Mouse (Mus musculus): ENCODE measurements around the gene Gm136. TPM values are rescaled to one million over a fixed set of nuclear protein-coding genes. Genes with fewer than 3 reads are reported as not detected.
A peak's percentile ranks its signal among the peaks of the same experiment; 100 is the strongest.

The Gm136 gene
- not detected in 2 replicates for polyA plus RNA-seq (2016; fragmentation: Nextera tagmentation; extraction: Ambion mirVana)

DNA sequence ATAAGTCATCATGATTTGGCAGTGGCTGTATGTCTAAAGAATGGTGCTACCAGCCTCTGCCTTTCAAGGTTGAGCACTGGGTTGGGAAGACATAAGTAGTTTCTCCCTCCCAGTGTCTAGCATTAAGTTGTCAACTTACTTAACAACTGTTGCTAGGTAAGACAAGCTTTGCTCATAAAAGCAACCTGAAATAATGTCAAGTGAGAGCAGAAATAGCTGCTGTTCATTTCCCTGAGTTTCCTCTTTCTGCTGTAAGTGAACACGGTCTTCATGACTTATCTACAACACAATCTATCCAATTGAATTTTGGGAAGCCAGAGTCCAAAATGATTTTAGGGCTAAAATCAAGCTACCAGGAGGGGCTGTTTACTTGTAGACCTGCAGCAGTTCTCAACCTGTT is at the start of gene Gm136:
TSS of gene Gm136 (minus strand) at position 101 of the 400 bp plus-strand sequence.
- no peak within 1 kb of the TSS for H3K9ac ChIP-seq (replicated peaks)
- no peaks in the 10 kb centered on the region for H3K4me1 ChIP-seq
- 0 out of 2 replicates have a peak, but pooled peaks cover 4% of the 10 kb centered on the region for H3K27me3 ChIP-seq
- no peaks in the 10 kb centered on the region for H3K9me3 ChIP-seq
- H3K27ac ChIP-seq (replicated peaks): no peak within 1 kb of the TSS
- no peak within 1 kb of the TSS for H3K4me2 ChIP-seq (replicated peaks)
- ATAC-seq (ENCODE audit: low FRiP score, low read depth): no peak
- 85% methylated on average over 1 of the region's 1 CpGs for WGBS
- H3K4me3 ChIP-seq: no peak within 1 kb of the TSS
- no peaks in the 10 kb centered on the region for H3K36me3 ChIP-seq

DNA sequence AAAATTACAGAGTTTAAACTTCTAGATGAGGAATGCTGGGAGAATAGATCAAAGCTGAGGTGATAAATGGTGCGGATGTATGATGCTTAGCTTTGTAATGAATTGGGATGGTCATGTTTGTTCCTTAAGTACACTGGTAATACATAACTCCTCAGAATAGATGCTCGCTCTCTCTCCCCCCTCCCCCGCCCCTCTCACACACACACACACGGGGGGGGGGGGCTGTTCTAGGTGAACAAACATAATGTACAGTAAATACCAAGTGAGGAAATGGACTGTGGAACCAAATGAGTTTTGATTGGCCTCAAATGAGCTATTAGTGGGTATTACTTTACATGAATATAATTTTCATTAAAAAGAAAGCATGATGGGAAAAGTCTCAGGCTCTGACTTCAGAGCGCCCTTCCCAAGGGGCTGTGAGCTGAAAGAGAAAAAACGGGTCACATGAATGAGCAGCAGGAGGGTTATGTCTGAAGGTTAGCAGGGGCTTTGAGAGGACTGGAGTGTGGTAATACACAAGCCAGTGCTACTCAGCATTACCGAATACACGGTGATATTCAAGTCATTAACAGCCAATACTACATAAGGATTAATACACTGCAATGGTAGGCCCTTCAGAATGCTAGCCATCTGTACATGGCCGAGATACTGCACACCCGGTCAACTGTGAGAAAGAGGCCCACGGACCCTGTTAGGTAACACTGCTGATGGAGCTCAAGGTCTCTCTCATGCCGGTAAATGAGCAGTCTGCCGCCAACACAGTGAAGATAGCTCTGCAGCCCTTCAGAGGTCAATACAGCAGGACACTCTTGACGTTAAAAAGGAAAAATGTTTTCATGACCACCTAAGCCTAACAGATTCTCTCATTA is 45.3 kb upstream of the Gm136 start:
- Histone ChIP-seq H3K4me1 (no peaks in the 10 kb centered on the region), H3K27me3 (no peaks in the 10 kb centered on the region), H3K9me3 (no peaks in the 10 kb centered on the region), H3K9ac (replicated peaks) (no peak overlapping the region), H3K4me3 (no peak overlapping the region), H3K36me3 (peaks cover 20% of the 10 kb centered on the region), H3K4me2 (replicated peaks) (no peak overlapping the region), H3K27ac (replicated peaks) (no peak overlapping the region)
- WGBS: 86% methylated on average over 14 of the region's 14 CpGs
- 0 out of 2 replicates have a peak, but pooled peaks have one; percentile 27 for ATAC-seq (ENCODE audit: low FRiP score, low read depth)

DNA sequence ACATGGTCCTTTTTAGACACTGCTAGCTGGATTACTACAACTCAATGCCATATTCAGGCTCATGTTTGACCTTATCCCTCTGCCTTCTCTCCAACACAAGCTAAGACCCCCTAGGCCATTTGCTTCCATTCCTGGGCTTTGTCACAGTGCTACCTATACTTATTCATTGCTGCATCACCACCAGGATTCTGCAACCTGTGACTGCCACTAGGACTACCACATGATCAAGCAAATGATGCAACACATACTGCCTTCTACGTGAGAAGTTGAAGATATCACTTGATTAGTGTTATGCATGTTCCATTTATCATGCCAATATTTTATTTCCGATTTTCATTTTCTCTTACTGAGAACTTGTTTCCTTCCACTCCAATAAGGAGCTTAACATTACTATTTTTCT is 41.9 kb upstream of the Gm136 start:
- no peak overlapping the region for H3K9ac ChIP-seq (replicated peaks)
- H3K4me1 ChIP-seq: no peaks in the 10 kb centered on the region
- no peak overlapping the region for H3K4me3 ChIP-seq
- no peaks in the 10 kb centered on the region for H3K27me3 ChIP-seq
- no peaks in the 10 kb centered on the region for H3K36me3 ChIP-seq
- WGBS: 89% methylated on average over 2 of the region's 2 CpGs
- no peaks in the 10 kb centered on the region for H3K9me3 ChIP-seq
- no peak overlapping the region for H3K27ac ChIP-seq (replicated peaks)
- ATAC-seq (ENCODE audit: low FRiP score, low read depth): no peak
- no peak overlapping the region for H3K4me2 ChIP-seq (replicated peaks)

DNA sequence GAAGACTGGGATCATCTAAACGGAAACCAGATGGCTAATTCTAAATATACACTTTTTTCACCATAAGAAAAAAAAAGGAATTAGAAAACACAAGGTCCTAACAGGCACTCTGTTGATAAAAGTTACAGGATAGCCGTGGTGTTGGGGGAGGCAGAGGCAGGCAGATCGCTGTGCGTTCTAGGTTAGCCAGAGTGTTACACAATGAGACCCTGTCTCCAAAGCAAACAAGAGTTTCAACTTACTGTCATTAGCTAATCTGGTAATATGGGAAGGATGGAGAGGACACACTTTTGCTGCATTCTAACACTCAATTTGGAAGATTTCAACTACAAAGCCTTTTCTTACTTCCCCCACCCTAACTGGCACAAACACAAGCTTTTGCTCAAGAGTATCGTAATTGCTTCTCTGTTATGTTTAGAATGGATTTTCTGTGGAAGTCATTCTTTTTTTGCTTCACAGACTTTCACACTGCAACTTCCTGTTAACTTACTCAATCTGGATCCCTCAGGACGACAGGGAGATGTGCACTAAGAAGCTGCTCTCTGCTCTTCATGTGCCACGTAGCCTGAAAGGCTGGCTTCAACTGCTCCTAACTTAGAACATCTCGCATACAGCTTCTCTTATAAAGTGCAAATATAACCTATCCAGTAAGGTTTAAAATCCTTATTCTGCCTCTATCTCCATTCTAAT is 41.4 kb upstream of the Gm136 start:
- Histone ChIP-seq H3K4me1 (no peaks in the 10 kb centered on the region), H3K27me3 (no peaks in the 10 kb centered on the region), H3K36me3 (no peaks in the 10 kb centered on the region), H3K27ac (replicated peaks) (no peak overlapping the region), H3K9me3 (no peaks in the 10 kb centered on the region), H3K9ac (replicated peaks) (no peak overlapping the region), H3K4me3 (no peak overlapping the region), H3K4me2 (replicated peaks) (no peak overlapping the region)
- 86% methylated on average over 8 of the region's 8 CpGs for WGBS
- ATAC-seq (ENCODE audit: low FRiP score, low read depth): no peak

DNA sequence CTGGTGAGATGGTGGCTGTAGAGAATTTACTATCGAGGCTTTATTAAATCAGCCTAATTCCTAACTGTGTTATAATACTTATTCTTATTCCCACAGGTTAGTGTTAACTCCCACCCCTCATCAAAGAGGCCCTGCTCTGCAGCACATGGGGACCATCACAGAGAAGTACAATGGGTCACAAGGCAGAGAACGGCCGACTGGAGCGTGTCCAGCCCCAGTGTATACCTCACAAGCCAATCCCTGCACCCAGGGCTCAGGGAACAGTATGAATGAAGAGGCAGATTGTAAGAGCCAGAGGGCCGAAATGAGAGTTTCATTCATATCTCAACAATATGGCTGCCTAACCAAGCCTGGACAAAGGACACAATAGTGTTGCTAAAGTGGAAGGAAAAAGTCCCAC is 40.2 kb upstream of the Gm136 start:
- Histone ChIP-seq H3K4me1 (no peaks in the 10 kb centered on the region), H3K27ac (replicated peaks) (no peak overlapping the region), H3K9ac (replicated peaks) (no peak overlapping the region), H3K27me3 (no peaks in the 10 kb centered on the region), H3K4me3 (no peak overlapping the region), H3K36me3 (no peaks in the 10 kb centered on the region), H3K4me2 (replicated peaks) (no peak overlapping the region), H3K9me3 (no peaks in the 10 kb centered on the region)
- 83% methylated on average over 5 of the region's 5 CpGs for WGBS
- 0 out of 2 replicates have a peak, but pooled peaks have one; percentile 38 for ATAC-seq (ENCODE audit: low FRiP score, low read depth)

DNA sequence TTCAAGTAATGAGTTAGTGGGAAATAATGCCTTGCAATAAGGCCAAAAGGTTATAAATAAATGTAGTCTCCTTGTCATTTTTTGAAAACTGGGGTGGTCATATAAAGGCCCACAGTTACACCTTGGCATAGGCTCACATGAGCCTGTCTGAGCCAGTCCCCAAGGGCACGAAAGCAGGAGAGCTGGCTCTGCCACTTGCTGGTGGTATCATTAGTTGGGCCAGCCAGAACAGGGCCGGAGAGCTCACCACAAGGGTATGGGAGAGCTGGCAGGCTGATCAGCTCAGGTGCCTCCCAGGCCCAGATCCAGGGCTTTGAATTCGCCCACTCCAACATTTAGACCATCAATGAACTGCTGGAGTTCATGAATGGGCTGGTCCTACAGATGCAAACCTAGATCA is 30.4 kb upstream of the Gm136 start:
- no peaks in the 10 kb centered on the region for H3K4me1 ChIP-seq
- 85% methylated on average over 3 of the region's 3 CpGs for WGBS
- H3K9ac ChIP-seq (replicated peaks): no peak overlapping the region
- H3K4me2 ChIP-seq (replicated peaks): no peak overlapping the region
- ATAC-seq (ENCODE audit: low FRiP score, low read depth): no peak
- no peak overlapping the region for H3K4me3 ChIP-seq
- no peak overlapping the region for H3K27ac ChIP-seq (replicated peaks)
- H3K27me3 ChIP-seq: no peaks in the 10 kb centered on the region
- H3K9me3 ChIP-seq: no peaks in the 10 kb centered on the region
- no peaks in the 10 kb centered on the region for H3K36me3 ChIP-seq

GRCm38 (mm10) chr4:34785646-34786045 is 29.6 kb upstream of the Gm136 start:
- ATAC-seq (ENCODE audit: low FRiP score, low read depth): no peak
- no peaks in the 10 kb centered on the region for H3K36me3 ChIP-seq
- no peak overlapping the region for H3K27ac ChIP-seq (replicated peaks)
- no peaks in the 10 kb centered on the region for H3K4me1 ChIP-seq
- no peak overlapping the region for H3K9ac ChIP-seq (replicated peaks)
- WGBS: 72% methylated on average over 2 of the region's 2 CpGs
- H3K4me3 ChIP-seq: no peak overlapping the region
- H3K27me3 ChIP-seq: no peaks in the 10 kb centered on the region
- H3K9me3 ChIP-seq: no peaks in the 10 kb centered on the region
- H3K4me2 ChIP-seq (replicated peaks): no peak overlapping the region

DNA sequence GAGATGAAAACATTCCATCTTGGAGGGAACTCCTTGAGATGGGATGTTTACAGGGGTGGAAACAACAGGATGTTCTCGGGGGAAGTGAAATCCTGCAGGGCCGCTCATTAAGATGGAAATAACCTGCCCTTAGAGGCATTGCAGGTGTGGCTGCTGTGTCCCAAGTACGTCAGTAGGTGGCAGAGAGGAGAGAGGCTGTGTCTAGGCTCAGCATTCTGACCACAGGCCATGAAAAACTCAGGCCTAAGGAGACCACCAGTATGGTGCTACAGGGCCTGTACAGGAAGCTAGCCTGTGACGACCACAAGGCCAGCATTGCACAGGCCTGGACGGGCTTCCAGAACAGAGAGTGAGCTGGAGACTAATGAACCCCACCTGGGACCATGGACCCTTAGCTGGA is 28.8 kb upstream of the Gm136 start:
- H3K9ac ChIP-seq (replicated peaks): no peak overlapping the region
- H3K27ac ChIP-seq (replicated peaks): no peak overlapping the region
- no peaks in the 10 kb centered on the region for H3K36me3 ChIP-seq
- H3K4me3 ChIP-seq: no peak overlapping the region
- no peaks in the 10 kb centered on the region for H3K9me3 ChIP-seq
- H3K4me1 ChIP-seq: no peaks in the 10 kb centered on the region
- H3K27me3 ChIP-seq: no peaks in the 10 kb centered on the region
- 56% methylated on average over 5 of the region's 5 CpGs for WGBS
- 0 out of 2 replicates have a peak, but pooled peaks have one; percentile 23 for ATAC-seq (ENCODE audit: low FRiP score, low read depth)
- H3K4me2 ChIP-seq (replicated peaks): no peak overlapping the region

DNA sequence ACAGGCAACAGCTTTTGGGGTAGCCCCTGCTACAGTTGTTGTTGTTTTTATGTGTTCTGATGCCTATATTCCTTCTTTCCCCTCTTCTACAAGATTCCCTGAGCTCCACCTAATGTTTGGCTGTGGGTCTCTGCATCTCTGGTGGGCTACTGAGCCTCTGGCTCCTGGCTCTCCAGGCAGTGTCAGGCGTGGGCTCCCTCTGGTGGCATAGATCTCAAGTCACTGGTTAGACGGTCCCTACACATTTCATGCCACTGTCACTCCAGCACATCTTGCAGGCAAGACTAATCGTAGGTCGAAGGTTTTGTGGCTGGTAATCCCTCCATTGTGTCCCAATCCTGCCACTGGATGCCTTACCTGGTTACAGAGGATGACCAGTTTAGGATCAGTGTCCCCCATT is 26.7 kb upstream of the Gm136 start:
- Histone ChIP-seq H3K4me2 (replicated peaks) (no peak overlapping the region), H3K27ac (replicated peaks) (no peak overlapping the region), H3K9ac (replicated peaks) (no peak overlapping the region), H3K9me3 (no peaks in the 10 kb centered on the region), H3K4me3 (no peak overlapping the region), H3K4me1 (peaks cover under 1% of the 10 kb centered on the region), H3K27me3 (no peaks in the 10 kb centered on the region), H3K36me3 (no peaks in the 10 kb centered on the region)
- 23% methylated on average over 4 of the region's 4 CpGs for WGBS
- ATAC-seq (ENCODE audit: low FRiP score, low read depth): no peak

GRCm38 (mm10) chr4:34777677-34778527 is 21.8 kb upstream of the Gm136 start, which contains the start of gene Smim8:
TSS of gene Smim8 (minus strand) at chr4:34778423.
- H3K27me3 ChIP-seq: no peaks in the 10 kb centered on the region
- peak within 1 kb of the TSS; percentile 69 for H3K4me3 ChIP-seq
- peaks cover 6% of the 10 kb centered on the region for H3K4me1 ChIP-seq
- WGBS: 5% methylated on average over 40 of the region's 40 CpGs
- H3K27ac ChIP-seq (replicated peaks): peak within 1 kb of the TSS; percentile 84
- no peaks in the 10 kb centered on the region for H3K36me3 ChIP-seq
- H3K9me3 ChIP-seq: no peaks in the 10 kb centered on the region
- peak within 1 kb of the TSS; percentile 70 for H3K4me2 ChIP-seq (replicated peaks)
- peak; percentile 95 for ATAC-seq (ENCODE audit: low FRiP score, low read depth)
- H3K9ac ChIP-seq (replicated peaks): peak within 1 kb of the TSS; percentile 78

DNA sequence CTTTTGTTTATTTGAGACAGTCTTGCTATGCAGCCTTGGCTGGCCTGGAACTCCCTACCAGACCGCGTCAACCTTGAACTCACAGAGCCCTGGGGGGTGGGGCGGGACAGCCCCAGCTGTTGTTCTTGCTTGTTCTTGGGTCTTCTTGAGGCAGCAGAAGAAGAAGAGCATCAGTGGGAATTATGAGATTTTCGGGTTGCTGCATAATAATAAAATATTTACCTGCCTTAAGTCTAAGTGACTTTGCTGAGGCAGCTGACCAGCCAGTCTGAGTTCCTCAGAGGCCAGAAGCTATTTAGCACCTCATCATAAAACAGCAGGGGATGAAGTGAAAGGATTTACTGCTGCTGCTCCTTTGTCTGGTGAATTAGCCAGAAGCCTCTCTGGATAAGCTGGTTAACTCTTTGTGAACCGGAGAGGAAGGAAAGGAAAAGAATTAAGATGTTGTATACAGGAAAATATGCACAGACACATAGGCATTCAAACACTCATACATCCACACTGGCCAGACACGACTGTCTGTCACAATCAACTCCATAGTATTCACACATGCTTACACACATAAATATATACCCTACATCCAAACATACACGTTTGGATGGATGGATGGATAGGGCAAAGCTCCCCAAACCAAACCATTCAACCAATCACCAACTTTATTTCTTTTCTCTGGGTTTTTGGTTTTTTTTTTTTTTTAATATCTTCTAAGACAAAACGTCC is 15.7 kb upstream of the Gm136 start:
- no peaks in the 10 kb centered on the region for H3K9me3 ChIP-seq
- H3K27me3 ChIP-seq: no peaks in the 10 kb centered on the region
- H3K4me2 ChIP-seq (replicated peaks): no peak overlapping the region
- H3K9ac ChIP-seq (replicated peaks): no peak overlapping the region
- H3K36me3 ChIP-seq: 0 out of 2 replicates have a peak, but pooled peaks cover 4% of the 10 kb centered on the region
- peak overlapping the region; percentile 56 for H3K27ac ChIP-seq (replicated peaks)
- no peak overlapping the region for H3K4me3 ChIP-seq
- ATAC-seq (ENCODE audit: low FRiP score, low read depth): peak; percentile 74
- peaks cover 6% of the 10 kb centered on the region for H3K4me1 ChIP-seq
- WGBS: 8% methylated on average over 8 of the region's 8 CpGs
